9 mouse cellular contexts compared by ENCODE assay signal in genomic region chr1:128711121-128711520, GRCm38 (mm10).
DNase-seq lines count a peak whose midpoint lies in the region; ATAC-seq and TF ChIP-seq lines count a peak whose summit lies in the region.
"Had no signal": no experiment of that assay in that cellular context is flagged by ENCODE, and none has a peak within 500 bp of the region (broad histone marks: within the 10 kb centered on the region; RNA-seq: fewer than 3 reads in every experiment).

No protein-coding gene starts in this region.

- H3K4me2 ChIP-seq in hindbrain, embryonic 16.5 days (ENCODE audit: low read length) = no peak overlapping the region
- no peak overlapping the region for H3K4me2 ChIP-seq in midbrain, embryonic 12.5 days (replicated peaks)
- no peak overlapping the region for H3K4me2 ChIP-seq in midbrain, embryonic 15.5 days
- no peak overlapping the region for H3K4me2 ChIP-seq in hindbrain, embryonic 14.5 days (replicated peaks)
- no peak overlapping the region for H3K4me2 ChIP-seq in stomach, embryonic 16.5 days (ENCODE audit: low read depth, low read length)

- no peaks in the 10 kb centered on the region for H3K27me3 ChIP-seq in hindbrain, embryonic 10.5 days (ENCODE audit: insufficient read depth, poor library complexity, severe bottlenecking)
- H3K27me3 ChIP-seq in hindbrain, embryonic 16.5 days (replicated peaks; ENCODE audit: control insufficient read depth, insufficient read depth, low read length) = no peaks in the 10 kb centered on the region
- no peaks in the 10 kb centered on the region for H3K27me3 ChIP-seq in midbrain, embryonic 12.5 days
- no peaks in the 10 kb centered on the region for H3K27me3 ChIP-seq in midbrain, embryonic 15.5 days (replicated peaks)
- no peaks in the 10 kb centered on the region for H3K27me3 ChIP-seq in hindbrain, embryonic 14.5 days (ENCODE audit: control insufficient read depth, insufficient read depth, low read length)
- no peaks in the 10 kb centered on the region for H3K27me3 ChIP-seq in stomach, embryonic 16.5 days (ENCODE audit: control insufficient read depth, insufficient read depth, low read length)

- H3K4me1 ChIP-seq in hindbrain, embryonic 10.5 days (replicated peaks) = peaks cover 34% of the 10 kb centered on the region
- no peaks in the 10 kb centered on the region for H3K4me1 ChIP-seq in hindbrain, embryonic 16.5 days (ENCODE audit: control insufficient read depth, insufficient read depth, low read depth, low read length)
- H3K4me1 ChIP-seq in midbrain, embryonic 12.5 days = peaks cover 13% of the 10 kb centered on the region
- no peaks in the 10 kb centered on the region for H3K4me1 ChIP-seq in midbrain, embryonic 15.5 days
- no peaks in the 10 kb centered on the region for H3K4me1 ChIP-seq in hindbrain, embryonic 14.5 days (replicated peaks; ENCODE audit: control insufficient read depth, insufficient read depth, low read length)
- H3K4me1 ChIP-seq in stomach, embryonic 16.5 days (ENCODE audit: control insufficient read depth, insufficient read depth, low read length) = peaks cover 7% of the 10 kb centered on the region; the same call in 1 of the 2 replicates

- no peak for ATAC-seq in hindbrain, embryonic 16.5 days
- ATAC-seq in midbrain, embryonic 12.5 days (ENCODE audit: low FRiP score, low read depth) = peak; percentile 38; the same call in 1 of the 2 replicates
- no peak for ATAC-seq in midbrain, embryonic 15.5 days (replicated peaks)
- ATAC-seq in hindbrain, embryonic 14.5 days (ENCODE audit: low FRiP score) = peak; percentile 24; the same call in 1 of the 2 replicates
- peak; percentile 47; the same call in 1 of the 2 replicates for ATAC-seq in stomach, embryonic 16.5 days (ENCODE audit: insufficient read depth, low FRiP score)

- peak overlapping the region; percentile 68 for H3K27ac ChIP-seq in hindbrain, embryonic 10.5 days
- no peak overlapping the region for H3K27ac ChIP-seq in hindbrain, embryonic 16.5 days (ENCODE audit: low read depth, low read length)
- no peak overlapping the region for H3K27ac ChIP-seq in midbrain, embryonic 12.5 days (replicated peaks)
- H3K27ac ChIP-seq in midbrain, embryonic 15.5 days = no peak overlapping the region
- no peak overlapping the region for H3K27ac ChIP-seq in hindbrain, embryonic 14.5 days
- H3K27ac ChIP-seq in stomach, embryonic 16.5 days (ENCODE audit: low read length) = no peak overlapping the region
- no peak overlapping the region for H3K27ac ChIP-seq in layer of hippocampus, adult 2 months

- TF ChIP-seq CTCF in layer of hippocampus, adult 2 months (conservative IDR thresholded peaks at IDR 0.05) = no peak

- WGBS in hindbrain, embryonic 10.5 days = 75% methylated on average over 5 of the region's 5 CpGs
- 63% methylated on average over 5 of the region's 5 CpGs for WGBS in hindbrain, embryonic 16.5 days
- WGBS in midbrain, embryonic 12.5 days = 81% methylated on average over 5 of the region's 5 CpGs
- 72% methylated on average over 5 of the region's 5 CpGs for WGBS in midbrain, embryonic 15.5 days
- WGBS in hindbrain, embryonic 14.5 days = 57% methylated on average over 5 of the region's 5 CpGs
- 61% methylated on average over 5 of the region's 5 CpGs for WGBS in stomach, embryonic 16.5 days

- no peaks in the 10 kb centered on the region for H3K36me3 ChIP-seq in hindbrain, embryonic 10.5 days
- no peaks in the 10 kb centered on the region for H3K36me3 ChIP-seq in hindbrain, embryonic 16.5 days (ENCODE audit: control insufficient read depth, insufficient read depth, low read length)
- no peaks in the 10 kb centered on the region for H3K36me3 ChIP-seq in midbrain, embryonic 12.5 days
- H3K36me3 ChIP-seq in midbrain, embryonic 15.5 days (replicated peaks) = no peaks in the 10 kb centered on the region
- H3K36me3 ChIP-seq in hindbrain, embryonic 14.5 days (replicated peaks; ENCODE audit: control insufficient read depth, insufficient read depth) = no peaks in the 10 kb centered on the region
- H3K36me3 ChIP-seq in stomach, embryonic 16.5 days (ENCODE audit: control insufficient read depth, insufficient read depth, low read length) = no peaks in the 10 kb centered on the region

- peak; percentile 16 for DNase-seq in hindbrain, embryonic 10.5 days (ENCODE audit: low spot score)
- no peak for DNase-seq in hindbrain, embryonic 14.5 days (ENCODE audit: low spot score)
- no peak for DNase-seq in layer of hippocampus, adult 2 months (ENCODE audit: low spot score in 2 of 2)
- DNase-seq: adrenal gland, postnatal 25 days; right cerebral cortex, postnatal 25 days had no signal

- H3K9ac ChIP-seq in hindbrain, embryonic 16.5 days (ENCODE audit: low read depth, low read length) = no peak overlapping the region
- H3K9ac ChIP-seq in midbrain, embryonic 12.5 days (replicated peaks) = no peak overlapping the region
- H3K9ac ChIP-seq in midbrain, embryonic 15.5 days = no peak overlapping the region
- H3K9ac ChIP-seq in hindbrain, embryonic 14.5 days = no peak overlapping the region
- H3K9ac ChIP-seq in stomach, embryonic 16.5 days (ENCODE audit: low read length) = no peak overlapping the region

- no peaks in the 10 kb centered on the region for H3K9me3 ChIP-seq in hindbrain, embryonic 10.5 days
- H3K9me3 ChIP-seq in hindbrain, embryonic 16.5 days (ENCODE audit: control insufficient read depth, low read length) = no peaks in the 10 kb centered on the region
- 0 out of 2 replicates have a peak, but pooled peaks cover 2% of the 10 kb centered on the region for H3K9me3 ChIP-seq in midbrain, embryonic 12.5 days
- H3K9me3 ChIP-seq in midbrain, embryonic 15.5 days = no peaks in the 10 kb centered on the region
- H3K9me3 ChIP-seq in hindbrain, embryonic 14.5 days (ENCODE audit: control insufficient read depth, low read length) = no peaks in the 10 kb centered on the region
- H3K9me3 ChIP-seq in stomach, embryonic 16.5 days (replicated peaks; ENCODE audit: control insufficient read depth, low read length) = no peaks in the 10 kb centered on the region

- H3K4me3 ChIP-seq in hindbrain, embryonic 10.5 days = no peak overlapping the region
- H3K4me3 ChIP-seq in hindbrain, embryonic 16.5 days (ENCODE audit: low read length) = no peak overlapping the region
- no peak overlapping the region for H3K4me3 ChIP-seq in midbrain, embryonic 12.5 days
- no peak overlapping the region for H3K4me3 ChIP-seq in midbrain, embryonic 15.5 days
- no peak overlapping the region for H3K4me3 ChIP-seq in hindbrain, embryonic 14.5 days (replicated peaks; ENCODE audit: low read length)
- no peak overlapping the region for H3K4me3 ChIP-seq in stomach, embryonic 16.5 days (replicated peaks; ENCODE audit: low read length)
- H3K4me3 ChIP-seq in layer of hippocampus, adult 2 months = no peak overlapping the region

Comparison
In these comparisons a context has a peak if more than half of its experiments do, and no peak if none do; other contexts are left out.
1. ATAC-seq: peak in midbrain, embryonic 12.5 days (single experiment), hindbrain, embryonic 14.5 days (single experiment) and stomach, embryonic 16.5 days (single experiment); none in hindbrain, embryonic 16.5 days (single experiment) and midbrain, embryonic 15.5 days (single experiment).